Comparison of ENCODE assay signal across 8 mouse cellular contexts in the genomic region with DNA sequence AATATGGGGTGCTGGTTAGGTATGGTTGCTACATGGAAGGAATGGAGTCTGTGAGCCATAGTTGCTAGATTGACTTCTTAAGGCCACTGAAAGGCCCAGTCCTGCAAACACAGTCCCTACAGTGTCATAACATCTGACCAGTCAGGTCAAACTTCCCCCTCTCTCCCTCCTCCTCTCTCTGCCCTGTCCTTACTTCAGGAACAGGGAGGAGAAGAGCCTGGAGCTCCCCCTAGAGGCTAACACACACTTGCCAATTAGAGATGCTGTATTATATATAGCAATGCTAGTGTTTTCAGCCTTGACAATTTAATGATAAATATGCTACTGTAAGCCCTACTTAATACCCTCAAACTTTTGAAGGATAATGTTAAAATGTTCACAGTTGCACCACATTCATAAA.
DNase-seq lines count a peak whose midpoint lies in the region; ATAC-seq and TF ChIP-seq lines count a peak whose summit lies in the region.

No protein-coding gene starts in this region.

- H3K4me1 ChIP-seq in thymus, adult 2 months (replicated peaks; ENCODE audit: control insufficient read depth, insufficient read depth, low read length): no peaks in the 10 kb centered on the region; the same call in 1 of the 2 replicates
- no peaks in the 10 kb centered on the region for H3K4me1 ChIP-seq in intestine, embryonic 14.5 days (replicated peaks; ENCODE audit: control insufficient read depth, insufficient read depth, low read length)

- H3K27ac ChIP-seq in thymus, adult 2 months (ENCODE audit: control insufficient read depth, insufficient read depth, low read length): no peak overlapping the region
- no peak overlapping the region for H3K27ac ChIP-seq in intestine, embryonic 14.5 days (ENCODE audit: low read depth)

- no peaks in the 10 kb centered on the region for H3K9me3 ChIP-seq in intestine, embryonic 14.5 days (ENCODE audit: control insufficient read depth, low read length)

- no peaks in the 10 kb centered on the region for H3K36me3 ChIP-seq in thymus, adult 2 months (ENCODE audit: control insufficient read depth, insufficient read depth, low read length)
- no peaks in the 10 kb centered on the region for H3K36me3 ChIP-seq in intestine, embryonic 14.5 days (ENCODE audit: control insufficient read depth, insufficient read depth, low read length)

- H3K9ac ChIP-seq in intestine, embryonic 14.5 days (ENCODE audit: low read length): no peak overlapping the region

- DNase-seq in thymus, adult 2 months: peak; percentile 70
- DNase-seq in thymus, adult 18-20 months: no peak
- peak; percentile 82 for DNase-seq in embryo, embryonic 10 days (ENCODE audit: low spot score)
- DNase-seq in gastrocnemius, postnatal 36 days: peak; percentile 13 to 20
- peak; percentile 67 for DNase-seq in intestine, embryonic 14.5 days (ENCODE audit: low spot score)
- peak; percentile 41 to 65 for DNase-seq in left cerebral cortex, postnatal 25 days (ENCODE audit: low spot score in 2 of 2)
- peak; percentile 85 for DNase-seq in mesoderm, embryonic 11.5 days (ENCODE audit: low read depth, low spot score)
- DNase-seq in right cerebral cortex, postnatal 25 days: peak; percentile 21

- ATAC-seq in intestine, embryonic 14.5 days (replicated peaks; ENCODE audit: low FRiP score, low TSS enrichment, low read depth): peak; percentile 62; the same call in 1 of the 2 replicates

- no peak overlapping the region for H3K4me2 ChIP-seq in intestine, embryonic 14.5 days (ENCODE audit: low read length)

- no peak overlapping the region for H3K4me3 ChIP-seq in thymus, adult 2 months (ENCODE audit: control insufficient read depth, insufficient read depth, low read length)
- no peak overlapping the region for H3K4me3 ChIP-seq in intestine, embryonic 14.5 days (ENCODE audit: low read depth, low read length)

- intact Hi-C loops in gastrocnemius, postnatal 36 days (cut with DNase I): loop anchor here (2.0 to 5.0 kb wide), 2 partner anchors 324 to 456 kb away; no protein-coding TSS in a partner anchor
- intact Hi-C loops in left cerebral cortex, postnatal 25 days (cut with DNase I): loop anchor here (2.0 to 10.0 kb wide), 3 partner anchors 328 to 742 kb away; partner anchors contain the start of gene Inpp4b

- TF ChIP-seq CTCF in thymus, adult 2 months (IDR thresholded peaks at IDR 0.05; ENCODE audit: borderline replicate concordance, control insufficient read depth, extremely low read depth, insufficient read depth, low read length, poor library complexity): no peak

- H3K27me3 ChIP-seq in thymus, adult 2 months (ENCODE audit: control insufficient read depth, insufficient read depth, low read length): no peaks in the 10 kb centered on the region
- H3K27me3 ChIP-seq in intestine, embryonic 14.5 days (replicated peaks; ENCODE audit: control insufficient read depth, insufficient read depth, low read length): no peaks in the 10 kb centered on the region

- TF ChIP-seq POLR2A in thymus, adult 2 months (IDR thresholded peaks at IDR 0.05; ENCODE audit: control insufficient read depth, extremely low read depth, insufficient read depth, low read length, poor library complexity): no peak

Comparison
In these comparisons a context has a peak if more than half of its experiments do, and no peak if none do; other contexts are left out.
1. DNase-seq: peak in thymus, adult 2 months (single experiment), embryo, embryonic 10 days (single experiment), gastrocnemius, postnatal 36 days (2 of 2), intestine, embryonic 14.5 days (single experiment), left cerebral cortex, postnatal 25 days (2 of 2), mesoderm, embryonic 11.5 days (single experiment) and right cerebral cortex, postnatal 25 days (single experiment); none in thymus, adult 18-20 months (0 of 2).